Mouse (Mus musculus): ENCODE measurements around the gene Dad1. TPM values are rescaled to one million over a fixed set of nuclear protein-coding genes. Genes with fewer than 3 reads are reported as not detected.
"Not testable (repeated sequence)": the region's sequence is repeated elsewhere in the genome, so short reads cannot be mapped to it uniquely, and the experiment has no call there.

Dad1 gene
- polyA plus RNA-seq, 1 experiment = 309 TPM

DNA sequence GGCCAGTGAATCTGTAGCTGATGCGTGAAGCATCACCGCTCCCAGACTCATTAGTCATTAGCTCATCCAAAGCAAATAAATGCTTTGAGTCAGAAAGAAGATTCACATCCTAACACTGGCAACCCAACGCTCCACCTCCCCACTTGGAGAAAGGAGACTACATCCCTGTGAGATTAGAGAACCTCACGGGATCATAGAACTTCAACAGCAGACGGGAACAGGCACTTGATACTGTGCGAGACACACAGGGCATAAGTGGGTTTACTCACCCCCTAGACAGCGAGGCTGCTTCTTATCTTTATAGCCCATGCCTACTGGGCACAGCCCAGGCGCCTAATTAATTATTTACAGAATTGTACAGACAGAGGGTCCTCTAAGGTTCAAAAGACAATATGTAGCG is 21.8 kb downstream of the Dad1 start:
- TF ChIP-seq POLR2A (IDR thresholded peaks at IDR 0.05; ENCODE audit: low read depth, low read length) = no peak
- TF ChIP-seq CTCF (IDR thresholded peaks at IDR 0.05; ENCODE audit: extremely low read depth, insufficient read depth, insufficient read length, insufficient replicate concordance) = no peak

DNA sequence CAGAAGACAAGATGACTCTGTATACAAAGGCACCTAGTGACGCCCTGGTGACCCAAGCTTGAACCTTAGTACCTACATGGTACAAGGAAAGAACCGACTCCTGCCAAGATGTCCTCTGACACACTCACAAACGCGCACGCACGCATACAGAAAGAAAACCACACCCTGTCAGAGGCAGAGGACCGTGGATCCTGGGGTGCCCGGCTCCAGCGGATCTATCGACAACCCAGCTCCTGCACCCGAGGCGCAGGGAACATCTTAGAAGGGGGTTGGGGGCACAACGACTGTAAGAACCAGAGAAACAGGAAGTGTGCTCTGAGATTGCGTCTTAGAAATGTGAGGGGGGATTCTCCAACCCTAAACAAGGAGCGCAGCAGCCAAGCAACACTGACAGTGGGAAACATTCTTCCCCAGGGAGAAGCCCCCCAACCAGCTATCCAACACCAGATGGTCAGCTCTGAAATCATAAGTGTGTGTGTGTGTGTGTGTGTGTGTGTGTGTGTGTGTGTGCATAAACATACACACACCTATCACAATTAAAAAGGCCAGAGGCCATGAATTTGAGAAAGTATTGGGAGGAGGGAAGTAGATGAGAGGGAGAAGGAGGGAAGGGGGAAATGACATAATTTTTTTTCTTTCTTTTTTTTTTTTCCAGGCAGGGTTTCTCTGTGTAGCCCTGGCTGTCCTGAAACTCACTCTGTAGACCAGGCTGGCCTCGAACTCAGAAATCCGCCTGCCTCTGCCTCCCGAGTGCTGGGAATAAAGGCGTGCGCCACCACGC is 22.5 kb downstream of the Dad1 start:
- Histone ChIP-seq H3K4me1 (ENCODE audit: control insufficient read depth, insufficient read depth, insufficient read length) (peaks cover 37% of the 10 kb centered on the region), H3K4me3 (ENCODE audit: extremely low read depth, insufficient read depth, insufficient read length) (peak overlapping the region; percentile 36; the same call in 1 of the 2 replicates), H3K27ac (ENCODE audit: insufficient read depth, low read length) (peak overlapping the region; percentile 97), H3K27me3 (ENCODE audit: control insufficient read depth, insufficient read depth, low read length) (no peaks in the 10 kb centered on the region), H3K36me3 (ENCODE audit: control insufficient read depth, insufficient read depth, low read length) (no peaks in the 10 kb centered on the region; the same call in 1 of the 2 replicates)
- no peak; the same call in 1 of the 2 replicates for TF ChIP-seq POLR2A (IDR thresholded peaks at IDR 0.05; ENCODE audit: low read depth, low read length)
- TF ChIP-seq CTCF (IDR thresholded peaks at IDR 0.05; ENCODE audit: extremely low read depth, insufficient read depth, insufficient read length, insufficient replicate concordance) = no peak
- 24% methylated on average over 21 of the region's 21 CpGs for WGBS
- DNase-seq (ENCODE audit: low read depth in 1 of 2, low spot score in 2 of 2) = peak; percentile 59 to 78

More for the DNA sequence above, 21.8 kb downstream of the Dad1 start:
- Histone ChIP-seq H3K27ac (ENCODE audit: insufficient read depth, low read length) (peak overlapping the region; percentile 97), H3K27me3 (ENCODE audit: control insufficient read depth, insufficient read depth, low read length) (no peaks in the 10 kb centered on the region), H3K36me3 (ENCODE audit: control insufficient read depth, insufficient read depth, low read length) (no peaks in the 10 kb centered on the region; the same call in 1 of the 2 replicates), H3K4me1 (ENCODE audit: control insufficient read depth, insufficient read depth, insufficient read length) (peaks cover 37% of the 10 kb centered on the region), H3K4me3 (ENCODE audit: extremely low read depth, insufficient read depth, insufficient read length) (no peak overlapping the region)
- 62% methylated on average over 9 of the region's 9 CpGs for WGBS
- DNase-seq (ENCODE audit: low read depth in 1 of 2, low spot score in 2 of 2) = no peak

- 36% methylated on average over 14 of the region's 14 CpGs for WGBS
- peak; percentile 49 to 64 for DNase-seq (ENCODE audit: low read depth in 1 of 2, low spot score in 2 of 2)
- peak overlapping the region; percentile 97 for H3K27ac ChIP-seq (ENCODE audit: insufficient read depth, low read length)
- no peak for TF ChIP-seq CTCF (IDR thresholded peaks at IDR 0.05; ENCODE audit: extremely low read depth, insufficient read depth, insufficient read length, insufficient replicate concordance)
- no peak; the same call in 1 of the 2 replicates for TF ChIP-seq POLR2A (IDR thresholded peaks at IDR 0.05; ENCODE audit: low read depth, low read length)
- H3K4me3 ChIP-seq (ENCODE audit: extremely low read depth, insufficient read depth, insufficient read length) = peak overlapping the region; percentile 36; the same call in 1 of the 2 replicates
- H3K36me3 ChIP-seq (ENCODE audit: control insufficient read depth, insufficient read depth, low read length) = no peaks in the 10 kb centered on the region; the same call in 1 of the 2 replicates
- peaks cover 42% of the 10 kb centered on the region for H3K4me1 ChIP-seq (ENCODE audit: control insufficient read depth, insufficient read depth, insufficient read length)
- H3K27me3 ChIP-seq (ENCODE audit: control insufficient read depth, insufficient read depth, low read length) = no peaks in the 10 kb centered on the region
Measured at GRCm38 (mm10) chr14:54230638-54231150, 23.2 kb downstream of the Dad1 start.

DNA sequence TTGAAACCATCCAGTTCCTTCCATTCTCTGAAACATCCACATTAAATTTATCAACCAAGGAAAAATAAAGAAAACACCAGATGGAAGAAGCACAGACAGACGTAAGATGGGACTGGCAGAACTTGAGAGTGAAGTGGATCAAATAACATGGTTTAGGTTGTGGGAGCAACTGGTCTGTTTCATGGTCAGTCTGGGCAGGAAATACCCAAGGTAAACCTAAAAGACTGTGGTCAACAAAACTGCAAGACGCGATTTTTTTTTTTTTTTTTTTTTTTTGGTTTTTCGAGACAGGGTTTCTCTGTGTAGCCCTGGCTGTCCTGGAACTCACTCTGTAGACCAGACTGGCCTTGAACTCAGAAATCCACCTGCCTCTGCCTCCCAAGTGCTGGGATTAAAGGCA is 24.1 kb downstream of the Dad1 start:
- H3K36me3 ChIP-seq (ENCODE audit: control insufficient read depth, insufficient read depth, low read length); DNase-seq (ENCODE audit: low read depth in 1 of 2, low spot score in 2 of 2); H3K27me3 ChIP-seq (ENCODE audit: control insufficient read depth, insufficient read depth, low read length); H3K4me3 ChIP-seq (ENCODE audit: extremely low read depth, insufficient read depth, insufficient read length): not testable (repeated sequence)
- WGBS = 55% methylated on average over 4 of the region's 4 CpGs
- Histone ChIP-seq H3K4me1 (ENCODE audit: control insufficient read depth, insufficient read depth, insufficient read length) (peaks cover 44% of the 10 kb centered on the region), H3K27ac (ENCODE audit: insufficient read depth, low read length) (peak overlapping the region; percentile 97)

GRCm38 (mm10) chr14:54228933-54229713 is 24.8 kb downstream of the Dad1 start:
- Histone ChIP-seq H3K4me3 (ENCODE audit: extremely low read depth, insufficient read depth, insufficient read length) (no peak overlapping the region), H3K36me3 (ENCODE audit: control insufficient read depth, insufficient read depth, low read length) (no peaks in the 10 kb centered on the region), H3K27ac (ENCODE audit: insufficient read depth, low read length) (peak overlapping the region; percentile 97), H3K27me3 (ENCODE audit: control insufficient read depth, insufficient read depth, low read length) (no peaks in the 10 kb centered on the region), H3K4me1 (ENCODE audit: control insufficient read depth, insufficient read depth, insufficient read length) (peaks cover 43% of the 10 kb centered on the region)
- WGBS = 84% methylated on average over 25 of the region's 25 CpGs
- TF ChIP-seq POLR2A (IDR thresholded peaks at IDR 0.05; ENCODE audit: low read depth, low read length) (no peak), CTCF (IDR thresholded peaks at IDR 0.05; ENCODE audit: extremely low read depth, insufficient read depth, insufficient read length, insufficient replicate concordance) (no peak)
- no peak for DNase-seq (ENCODE audit: low read depth in 1 of 2, low spot score in 2 of 2)

GRCm38 (mm10) chr14:54228501-54228900 is 25.4 kb downstream of the Dad1 start:
- Histone ChIP-seq H3K27me3 (ENCODE audit: control insufficient read depth, insufficient read depth, low read length) (no peaks in the 10 kb centered on the region), H3K4me3 (ENCODE audit: extremely low read depth, insufficient read depth, insufficient read length) (no peak overlapping the region), H3K4me1 (ENCODE audit: control insufficient read depth, insufficient read depth, insufficient read length) (peaks cover 41% of the 10 kb centered on the region), H3K27ac (ENCODE audit: insufficient read depth, low read length) (peak overlapping the region; percentile 97), H3K36me3 (ENCODE audit: control insufficient read depth, insufficient read depth, low read length) (no peaks in the 10 kb centered on the region)
- 57% methylated on average over 7 of the region's 7 CpGs for WGBS
- TF ChIP-seq CTCF (IDR thresholded peaks at IDR 0.05; ENCODE audit: extremely low read depth, insufficient read depth, insufficient read length, insufficient replicate concordance) (no peak), POLR2A (IDR thresholded peaks at IDR 0.05; ENCODE audit: low read depth, low read length) (no peak)
- DNase-seq (ENCODE audit: low read depth in 1 of 2, low spot score in 2 of 2) = no peak
